Mouse (Mus musculus) brain, adult 2 months (tissue): ENCODE measurements around the gene Ccdc180.

Experiments used
- DNase-seq: peaks from one replicate; pipeline ENCODE4 v3.0.0; 2011; ENCODE audit warnings: low read depth, low spot score

Ccdc180 gene

GRCm38 (mm10) chr4:45970048-45970560 is 80.0 kb downstream of the Ccdc180 start:
- no peak for DNase-seq

GRCm38 (mm10) chr4:45971806-45972447 is 81.8 kb downstream of the Ccdc180 start:
- DNase-seq, result peak; percentile 98

GRCm38 (mm10) chr4:45972448-45972854 is 82.3 kb downstream of the Ccdc180 start:
- DNase-seq, result peak; percentile 81

- no peak for DNase-seq
These were observed 82.8 kb downstream of the Ccdc180 start for GRCm38 (mm10) chr4:45972951-45973350.

- no peak for DNase-seq
These were observed 87.0 kb downstream of the Ccdc180 start for GRCm38 (mm10) chr4:45976931-45977667.

- DNase-seq, result no peak
These were observed 89.8 kb downstream of the Ccdc180 start for GRCm38 (mm10) chr4:45979916-45980315.

- no peak for DNase-seq
These were observed 91.0 kb downstream of the Ccdc180 start for GRCm38 (mm10) chr4:45981054-45981453.

- DNase-seq, result no peak
These were observed 100.5 kb downstream of the Ccdc180 start for GRCm38 (mm10) chr4:45990427-45991135.

GRCm38 (mm10) chr4:45998536-45998935 is 108.4 kb downstream of the Ccdc180 start:
- DNase-seq, result peak; percentile 70
